Mouse (Mus musculus) thymus, postnatal 36 days (tissue): ENCODE data around the gene Dusp27.
"Not testable (repeated sequence)": the region's sequence is repeated elsewhere in the genome, so short reads cannot be mapped to it uniquely, and the experiment has no call there.

Experiments
- DNase-seq, 2 experiments: peaks; one replicate each; pipeline ENCODE4 v3.0.0; 2022; ENCODE audit warnings: mixed read lengths in 2 of 2

The Dusp27 gene

GRCm38 (mm10) chr1:166141868-166142267 is 14.1 kb upstream of the Dusp27 start:
- not testable (repeated sequence) for DNase-seq

- DNase-seq: no peak
These were observed 12.0 kb upstream of the Dusp27 start for GRCm38 (mm10) chr1:166139620-166140184.

GRCm38 (mm10) chr1:166139113-166139512 is 11.4 kb upstream of the Dusp27 start:
- no peak for DNase-seq

DNA sequence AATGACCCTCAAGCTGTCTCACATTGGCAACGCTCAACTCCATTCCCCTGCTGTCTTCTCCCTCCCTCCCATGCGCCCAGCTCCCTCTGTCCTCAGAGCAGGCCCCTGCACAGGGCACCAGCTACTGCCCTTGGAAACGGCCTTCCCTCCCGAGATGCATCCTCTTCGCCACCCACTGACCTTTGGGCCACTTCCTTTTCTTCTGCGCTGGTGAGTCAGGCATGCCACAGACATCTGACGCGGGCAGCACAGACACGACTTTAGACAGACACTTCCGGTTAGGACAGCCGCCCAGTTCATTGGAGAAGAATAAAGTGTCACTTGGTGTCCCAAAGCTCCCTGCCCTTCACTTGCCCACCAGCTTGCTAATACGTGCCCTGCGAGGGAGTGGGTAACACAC is 10.4 kb upstream of the Dusp27 start:
- DNase-seq: no peak

- no peak for DNase-seq
These were observed 9.7 kb upstream of the Dusp27 start for GRCm38 (mm10) chr1:166137244-166137938.

GRCm38 (mm10) chr1:166135091-166135740 is 7.5 kb upstream of the Dusp27 start:
- DNase-seq: no peak

- no peak for DNase-seq
These were observed 4.6 kb upstream of the Dusp27 start for GRCm38 (mm10) chr1:166132367-166132766.

DNA sequence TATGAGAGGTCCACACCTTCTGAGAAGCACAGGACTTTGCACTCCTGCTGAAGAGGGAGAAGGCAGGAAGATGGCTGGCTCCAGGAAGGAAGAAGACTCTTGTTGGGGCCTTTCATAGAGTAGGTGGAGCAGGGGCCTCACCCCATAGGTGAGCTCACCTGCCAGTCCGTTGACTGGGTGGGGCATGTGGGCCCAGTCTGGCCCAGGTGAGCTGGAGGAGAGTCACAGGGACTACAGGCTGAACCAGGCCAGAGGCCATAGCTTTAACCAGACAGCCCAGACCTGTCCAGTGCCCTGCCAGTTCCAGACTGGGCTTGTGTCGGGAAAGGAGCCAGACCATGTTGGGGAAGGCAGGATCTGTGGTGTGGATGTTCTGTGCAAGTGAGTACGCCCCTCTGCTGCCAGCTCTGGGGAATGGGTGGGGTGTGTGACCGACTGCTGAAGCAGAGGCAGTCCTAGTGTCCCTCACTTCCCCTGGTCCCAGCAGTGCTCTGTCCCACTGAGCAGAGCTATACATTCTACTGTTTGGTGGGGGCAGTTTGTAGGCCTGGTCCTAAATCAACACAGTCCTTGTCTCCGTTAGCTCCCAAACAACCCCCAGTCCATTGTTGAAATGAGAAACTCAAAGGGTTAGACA is 2.6 kb upstream of the Dusp27 start, which contains the start of gene Gpa33:
Gene Gpa33 (plus strand): TSS at position 15 of the 637 bp plus-strand sequence.
- no peak for DNase-seq

DNA sequence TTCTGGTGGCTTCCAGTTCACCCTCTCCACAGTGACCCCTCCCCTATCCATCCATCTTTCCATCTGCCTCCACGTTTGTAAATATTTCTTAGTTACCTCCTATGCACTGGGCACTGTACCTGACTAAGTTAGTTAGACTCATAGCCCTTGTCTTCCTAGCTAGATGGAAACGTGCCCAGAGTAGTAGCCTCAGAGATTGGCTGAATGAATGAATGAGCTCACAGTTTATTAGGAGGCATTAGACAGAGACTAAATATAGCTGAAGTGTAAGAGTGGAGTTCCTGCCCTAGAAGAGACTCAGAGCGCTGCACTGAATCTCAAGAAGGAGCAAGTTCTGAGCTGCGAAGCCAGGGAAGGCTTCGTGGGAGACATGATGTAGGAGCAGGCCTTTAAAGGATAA is 829 bp upstream of the Dusp27 start:
- no peak for DNase-seq

DNA sequence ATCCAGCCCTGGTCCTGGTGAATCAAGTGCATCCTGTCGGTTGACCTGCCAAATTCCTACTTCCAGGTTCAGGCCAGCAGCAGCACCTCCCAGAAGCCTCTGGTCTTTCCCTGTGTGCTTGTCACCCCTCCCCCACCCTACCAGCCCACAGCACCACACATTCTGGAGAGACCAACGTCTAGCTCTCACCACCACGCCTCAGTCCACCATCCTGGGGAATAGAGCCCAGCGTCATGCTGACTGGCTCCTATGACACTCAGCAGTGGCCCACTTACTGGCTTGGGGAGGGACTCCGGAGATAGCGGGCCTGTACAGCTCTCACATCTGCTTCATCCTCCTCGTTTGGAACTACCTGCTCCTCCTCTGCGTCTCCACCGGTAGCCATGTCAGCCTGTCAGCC is 927 bp downstream of the Dusp27 start:
- no peak for DNase-seq

DNA sequence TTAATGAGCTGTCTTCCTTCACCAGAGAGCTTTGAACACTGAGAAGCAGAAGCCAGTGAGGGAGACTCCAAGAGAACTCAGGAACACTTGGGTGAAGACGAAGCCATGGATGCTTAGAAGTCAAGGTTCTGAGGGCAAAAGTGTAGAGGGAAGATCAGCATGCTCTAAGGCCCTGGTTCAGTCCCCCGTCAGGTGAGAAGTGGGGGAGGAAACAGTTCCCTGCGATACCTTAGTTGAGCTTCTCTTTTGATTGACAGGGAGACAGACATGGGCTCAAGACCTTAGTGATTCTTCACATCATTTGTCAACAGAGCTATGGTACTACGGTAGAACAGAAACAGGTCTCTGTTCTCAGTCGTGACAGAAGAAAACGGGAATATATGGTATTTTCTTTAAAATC is 1.4 kb downstream of the Dusp27 start:
- no peak for DNase-seq

GRCm38 (mm10) chr1:166124932-166125593 is 2.7 kb downstream of the Dusp27 start:
- DNase-seq: no peak

- DNase-seq: no peak
These were observed 4.0 kb downstream of the Dusp27 start for GRCm38 (mm10) chr1:166123751-166124150.

DNA sequence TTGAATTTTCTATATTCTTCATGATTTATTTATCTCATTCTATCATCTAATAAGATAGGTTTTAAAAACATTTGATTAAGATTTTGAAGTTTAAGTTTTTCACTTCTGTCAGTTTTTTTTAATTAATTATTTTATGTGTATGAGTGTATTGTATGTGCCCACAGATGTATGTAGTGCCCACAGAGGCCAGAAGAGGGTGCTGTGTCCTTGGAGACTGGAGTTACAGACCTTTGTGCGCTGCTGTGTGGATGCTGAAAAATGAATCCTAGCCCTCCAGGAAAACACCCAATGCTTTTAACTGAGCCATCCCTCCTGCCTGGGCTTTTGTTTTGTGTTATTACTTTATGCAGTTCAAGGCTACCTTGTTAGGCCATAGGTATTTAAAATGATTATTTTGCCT is 4.7 kb downstream of the Dusp27 start:
- no peak for DNase-seq

DNA sequence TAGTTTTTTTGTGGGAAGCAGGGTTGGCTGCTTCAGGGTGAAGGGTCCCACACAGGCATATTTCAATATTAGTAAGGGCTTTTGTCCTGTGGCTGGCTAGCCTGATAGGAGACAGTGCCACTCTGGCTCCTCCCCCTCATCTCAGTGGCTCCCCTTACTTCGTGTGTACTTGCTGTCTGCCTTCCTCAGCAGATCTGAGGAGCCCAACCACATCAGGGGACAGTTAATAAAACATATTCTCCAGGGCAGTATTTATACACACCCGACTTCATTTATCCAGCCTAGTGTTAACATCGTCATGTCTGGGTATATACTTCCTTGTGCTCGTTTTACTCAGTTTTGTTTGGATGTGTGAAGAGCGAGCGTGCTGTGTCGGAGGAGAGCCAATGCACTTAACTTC is 5.6 kb downstream of the Dusp27 start:
- no peak for DNase-seq

GRCm38 (mm10) chr1:166117866-166118639 is 9.7 kb downstream of the Dusp27 start:
- DNase-seq: no peak

- DNase-seq: no peak
These were observed 12.0 kb downstream of the Dusp27 start for GRCm38 (mm10) chr1:166115719-166116118.

DNA sequence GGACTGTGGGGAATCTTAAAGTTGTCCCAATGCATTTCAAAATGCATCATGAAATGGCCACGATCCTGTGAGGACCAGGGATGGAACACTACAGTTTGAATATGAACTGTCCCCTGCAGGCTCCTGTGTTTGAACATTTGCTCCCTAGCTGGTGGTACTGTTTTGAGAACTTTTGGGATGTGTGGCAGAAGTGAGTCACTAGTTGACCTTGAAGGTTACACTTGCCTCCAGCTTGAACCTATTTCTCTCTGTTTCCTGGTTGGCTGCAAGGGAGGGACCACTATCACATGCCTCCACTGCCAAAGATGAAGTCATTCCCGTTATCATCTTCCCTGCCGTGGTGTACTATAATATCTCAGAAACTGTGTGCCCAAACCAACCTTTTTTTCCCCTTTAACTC is 12.7 kb downstream of the Dusp27 start:
- no peak for DNase-seq

DNA sequence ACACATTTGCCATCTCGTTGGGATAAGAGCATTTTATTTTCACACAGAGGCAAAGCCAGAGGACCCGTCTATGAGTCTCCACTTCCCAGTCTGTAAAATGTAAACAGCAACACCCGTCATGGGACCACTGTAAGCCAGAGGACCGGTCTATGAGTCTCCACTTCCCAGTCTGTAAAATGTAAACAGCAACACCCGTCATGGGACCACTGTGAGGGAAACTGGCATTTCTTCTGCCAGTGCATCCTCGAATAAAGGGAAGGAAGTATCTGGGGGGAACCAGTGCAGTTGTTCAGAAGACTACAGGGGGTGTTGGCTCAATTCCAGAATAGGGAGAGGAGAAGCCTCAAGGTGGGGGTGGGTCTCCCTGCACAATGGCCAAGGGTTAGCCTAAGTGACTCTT is 22.3 kb downstream of the Dusp27 start:
- DNase-seq: no peak

- no peak for DNase-seq
These were observed 22.9 kb downstream of the Dusp27 start for GRCm38 (mm10) chr1:166104858-166105257.

DNA sequence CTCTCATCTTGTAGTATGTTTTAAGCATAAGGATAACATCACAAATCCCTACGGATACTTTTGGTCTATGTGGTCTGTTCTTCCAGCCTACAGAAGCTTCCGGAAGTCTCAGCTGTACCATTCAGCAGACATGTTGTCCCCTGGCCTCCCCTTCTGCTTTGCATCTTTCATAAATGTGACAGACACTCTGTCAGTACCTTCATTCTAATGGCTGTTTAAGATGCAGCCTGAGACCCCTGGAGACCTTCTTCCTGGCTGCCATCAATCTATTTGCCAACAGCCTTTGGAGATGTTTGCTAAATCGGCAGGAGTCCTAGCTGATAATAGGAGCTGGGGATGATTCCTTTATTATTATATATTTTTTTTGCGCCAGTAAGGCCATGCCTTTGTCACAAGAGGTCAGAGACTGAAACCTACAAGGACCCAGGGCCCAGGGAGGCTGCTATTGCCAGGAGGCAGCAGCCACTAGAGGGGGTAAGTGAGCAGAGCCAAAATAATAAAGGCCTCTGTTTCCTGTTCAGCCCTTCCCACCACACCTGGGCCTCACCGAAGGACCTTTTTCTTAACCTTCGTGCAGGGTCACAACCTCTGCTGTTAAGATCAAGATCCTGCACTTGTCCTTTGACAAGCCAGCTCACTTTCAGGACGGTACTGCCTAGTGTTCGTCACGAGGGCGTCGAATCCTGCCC is 24.7 kb downstream of the Dusp27 start:
- DNase-seq: peak; percentile 56 to 60

- no peak for DNase-seq
These were observed 29.6 kb downstream of the Dusp27 start for GRCm38 (mm10) chr1:166098120-166098519.
